Mouse (Mus musculus) brain, embryonic 14.5 days (tissue): ENCODE results near the gene Trem1.

Source experiments
- CTCF ChIP-seq: fragments of 200-500 bp; IDR thresholded peaks from 2 replicates; pipeline ENCODE4 v1.5.1; 2012; ENCODE audit warnings: inconsistent platforms, mild to moderate bottlenecking, moderate library complexity, borderline replicate concordance; ENCODE audit not compliant: insufficient read depth, insufficient read length; ENCODE audit errors: extremely low read depth
- POLR2A ChIP-seq: fragments of 200-500 bp; IDR thresholded peaks from 2 replicates; pipeline ENCODE4 v1.6.1; 2012; ENCODE audit warnings: mild to moderate bottlenecking, inconsistent platforms, borderline replicate concordance; ENCODE audit not compliant: poor library complexity, insufficient read depth, insufficient read length, severe bottlenecking; ENCODE audit errors: extremely low read depth

DNA sequence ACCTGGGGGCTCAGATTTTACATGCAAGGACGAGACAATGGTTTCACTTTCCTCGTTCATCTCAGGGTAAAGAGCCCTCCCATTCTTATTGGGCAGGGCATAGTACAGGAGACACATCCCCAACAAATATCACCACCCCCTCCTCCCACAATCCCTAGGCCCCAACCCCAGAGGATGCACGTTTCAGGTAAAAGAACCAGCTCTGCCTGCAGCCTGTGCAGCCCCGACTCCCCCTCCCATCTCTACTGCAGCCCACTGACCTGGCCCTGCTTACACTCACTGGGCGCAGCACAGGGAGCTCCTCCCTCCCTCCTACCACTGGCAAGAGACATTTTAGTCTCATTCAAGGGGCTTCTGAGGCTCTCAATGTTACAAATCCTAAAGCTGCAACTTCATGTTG is 19.1 kb upstream of the Trem1 start:
- TF ChIP-seq POLR2A (no peak), CTCF (no peak)
